Mouse (Mus musculus) liver, embryonic 16.5 days (tissue): Measurements from ENCODE around the gene Psma6. TPM values are rescaled to one million over a fixed set of nuclear protein-coding genes. Genes with fewer than 3 reads are reported as not detected.

Source experiments
- ATAC-seq: fragments of 200-750 bp; cut with Nextera tagmentation; 2 replicates; pipeline ENCODE4 v1.8.0; 2017; ENCODE audit warnings: low read depth, mild to moderate bottlenecking, moderate number of reproducible peaks, moderate library complexity
- H3K27ac ChIP-seq: fragments of 300-500 bp; sonication (generic); 2 replicates; pipeline ENCODE4 v1.5.1; 2014; ENCODE audit warnings: mild to moderate bottlenecking, low read length
- H3K27me3 ChIP-seq: fragments of 300-500 bp; sonication (generic); 2 replicates; pipeline ENCODE4 v1.6.1; 2014; ENCODE audit warnings: low read depth, low read length, mixed read lengths; ENCODE audit not compliant: control insufficient read depth, insufficient read depth
- H3K36me3 ChIP-seq: fragments of 300-500 bp; sonication (generic); 2 replicates; pipeline ENCODE4 v1.6.1; 2014; ENCODE audit warnings: mild to moderate bottlenecking; ENCODE audit not compliant: control insufficient read depth, insufficient read depth
- H3K4me1 ChIP-seq: fragments of 300-500 bp; sonication (generic); 2 replicates; pipeline ENCODE4 v1.6.1; 2014; ENCODE audit warnings: low read depth, low read length, mixed read lengths; ENCODE audit not compliant: control insufficient read depth
- H3K4me2 ChIP-seq: fragments of 300-500 bp; sonication (generic); 2 replicates; pipeline ENCODE4 v1.6.1; 2014; ENCODE audit warnings: low read depth, low read length, mixed read lengths
- H3K4me3 ChIP-seq: fragments of 300-500 bp; sonication (generic); 2 replicates; pipeline ENCODE4 v1.5.1; 2014; ENCODE audit warnings: low read depth, mild to moderate bottlenecking, low read length
- H3K9ac ChIP-seq: fragments of 300-500 bp; sonication (generic); 2 replicates; pipeline ENCODE4 v1.6.1; 2014; ENCODE audit warnings: low read depth, low read length
- H3K9me3 ChIP-seq: fragments of 300-500 bp; sonication (generic); replicated peaks from 2 replicates; pipeline ENCODE4 v1.6.1; 2016; ENCODE audit warnings: low read length; ENCODE audit not compliant: control insufficient read depth
- WGBS: fragments of 180-500 bp; shearing (Covaris S2); extraction: QIAGEN DNeasy Blood & Tissue Kit; methylation state at CpG from one replicate; pipeline ENCODE4 v1.1.7; 2014; ENCODE audit not compliant: insufficient replicate concordance; 5-methylcytosine and 5-hydroxymethylcytosine counted together
- polyA plus RNA-seq: library from polyadenylated mRNA; unstranded; fragments of >200 nt; fragmentation: Nextera tagmentation; extraction: Ambion mirVana; gene quantifications from 2 replicates; pipeline ENCODE4 v1.2.1, GENCODE M21; 2015

Gene Psma6
- polyA plus RNA-seq, 1 experiment from 2014 or later: 163 TPM

DNA sequence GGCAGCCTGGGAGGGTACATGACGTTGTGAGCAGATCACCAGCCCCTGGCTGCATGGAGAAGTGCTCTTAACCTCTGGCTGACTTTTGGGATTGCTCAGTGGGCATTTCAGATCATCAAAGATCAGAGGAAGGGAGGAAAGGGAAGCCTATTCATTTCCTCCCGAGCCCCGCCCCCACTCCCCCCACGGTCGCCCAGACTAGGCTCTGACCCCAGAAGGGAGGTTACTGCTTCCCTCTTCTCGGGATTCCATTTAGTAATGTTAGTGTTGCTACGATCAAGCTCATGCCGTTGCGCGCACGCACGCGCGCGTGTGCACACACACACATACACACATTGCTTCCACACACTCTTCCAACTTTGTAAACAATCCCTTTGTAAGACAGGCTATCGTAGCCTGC, 66.4 kb downstream of the Psma6 start:
- Histone ChIP-seq H3K27ac (no peak overlapping the region), H3K4me2 (no peak overlapping the region), H3K9me3 (no peaks in the 10 kb centered on the region), H3K4me3 (no peak overlapping the region), H3K36me3 (no peaks in the 10 kb centered on the region), H3K27me3 (no peaks in the 10 kb centered on the region), H3K4me1 (no peaks in the 10 kb centered on the region; the same call in none of the 2 replicates), H3K9ac (no peak overlapping the region)
- ATAC-seq: peak; percentile 27; the same call in 1 of the 2 replicates
- 48% methylated on average over 16 of the region's 16 CpGs for WGBS

DNA sequence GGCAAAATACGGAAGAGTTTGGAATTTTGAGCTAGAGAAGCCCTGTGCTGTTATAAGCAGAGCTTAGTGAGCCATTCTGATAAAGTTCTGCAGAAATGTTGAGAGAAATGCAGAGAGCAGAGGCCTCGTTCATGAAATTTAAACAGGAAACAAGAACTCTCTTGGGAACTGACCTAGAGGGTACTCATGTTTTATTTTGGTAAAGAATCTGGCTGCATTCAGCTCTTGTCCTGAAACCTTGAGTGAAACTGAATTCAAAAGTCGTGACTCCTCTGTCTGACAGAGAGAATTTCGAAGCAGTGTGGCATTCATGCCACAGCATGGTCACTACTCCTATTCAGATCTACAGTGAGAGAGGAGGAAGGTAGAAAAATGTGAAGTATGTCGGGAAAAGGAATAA, 68.8 kb downstream of the Psma6 start:
- ATAC-seq: no peak
- H3K9ac ChIP-seq: no peak overlapping the region
- no peaks in the 10 kb centered on the region for H3K9me3 ChIP-seq
- no peak overlapping the region for H3K4me2 ChIP-seq
- H3K27ac ChIP-seq: no peak overlapping the region
- 45% methylated on average over 5 of the region's 5 CpGs for WGBS
- H3K4me3 ChIP-seq: no peak overlapping the region
- no peaks in the 10 kb centered on the region for H3K36me3 ChIP-seq
- no peaks in the 10 kb centered on the region for H3K27me3 ChIP-seq
- no peaks in the 10 kb centered on the region; the same call in 1 of the 2 replicates for H3K4me1 ChIP-seq

DNA sequence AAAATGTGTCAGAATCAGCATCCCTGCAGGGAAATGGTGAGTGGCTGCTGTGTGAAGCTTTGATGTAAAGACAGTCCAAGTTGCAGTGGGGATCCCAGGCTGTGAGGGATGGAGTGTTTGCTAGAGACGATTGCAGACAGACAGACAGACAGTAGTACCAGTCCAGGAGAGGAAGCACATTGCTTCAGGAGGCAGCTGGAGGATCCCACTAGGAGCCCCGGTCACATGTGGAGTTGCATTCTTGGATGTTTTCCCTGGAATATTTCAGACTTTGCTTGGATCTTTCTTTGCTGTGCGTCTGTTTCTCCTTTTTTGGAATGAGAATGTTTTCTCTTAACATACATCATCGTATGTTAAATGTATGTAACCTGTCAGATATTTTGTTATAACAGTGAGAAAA, 69.9 kb downstream of the Psma6 start:
- Histone ChIP-seq H3K4me3 (no peak overlapping the region), H3K27ac (no peak overlapping the region), H3K9me3 (no peaks in the 10 kb centered on the region), H3K4me2 (no peak overlapping the region), H3K4me1 (no peaks in the 10 kb centered on the region; the same call in 1 of the 2 replicates), H3K36me3 (no peaks in the 10 kb centered on the region), H3K27me3 (no peaks in the 10 kb centered on the region; the same call in 1 of the 2 replicates), H3K9ac (no peak overlapping the region)
- ATAC-seq: no peak
- 66% methylated on average over 4 of the region's 4 CpGs for WGBS

DNA sequence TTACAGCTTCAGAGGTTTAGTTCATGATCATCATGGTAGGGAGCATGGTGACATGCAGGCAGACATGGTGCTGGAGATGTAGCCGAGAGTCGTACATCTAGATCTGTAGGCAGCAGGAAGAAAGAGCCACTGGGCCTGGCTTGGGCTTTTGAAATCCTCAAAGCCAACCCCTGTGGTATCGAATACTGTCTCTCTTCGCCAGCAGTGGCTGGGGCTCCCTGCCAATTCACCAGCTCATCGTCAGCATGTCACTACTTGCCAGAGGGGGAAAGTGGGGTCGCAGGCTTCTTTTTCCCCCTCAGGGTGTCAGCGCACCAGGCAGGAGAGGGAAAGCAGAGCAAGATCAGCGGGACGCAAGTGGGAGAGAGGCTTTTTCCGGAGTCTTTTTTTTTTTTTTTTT, 71.2 kb downstream of the Psma6 start:
- Histone ChIP-seq H3K4me2 (no peak overlapping the region), H3K4me1 (no peaks in the 10 kb centered on the region; the same call in 1 of the 2 replicates), H3K9ac (no peak overlapping the region), H3K4me3 (no peak overlapping the region), H3K27ac (no peak overlapping the region), H3K27me3 (no peaks in the 10 kb centered on the region; the same call in 1 of the 2 replicates), H3K9me3 (no peaks in the 10 kb centered on the region), H3K36me3 (no peaks in the 10 kb centered on the region)
- 79% methylated on average over 10 of the region's 10 CpGs for WGBS
- no peak for ATAC-seq

DNA sequence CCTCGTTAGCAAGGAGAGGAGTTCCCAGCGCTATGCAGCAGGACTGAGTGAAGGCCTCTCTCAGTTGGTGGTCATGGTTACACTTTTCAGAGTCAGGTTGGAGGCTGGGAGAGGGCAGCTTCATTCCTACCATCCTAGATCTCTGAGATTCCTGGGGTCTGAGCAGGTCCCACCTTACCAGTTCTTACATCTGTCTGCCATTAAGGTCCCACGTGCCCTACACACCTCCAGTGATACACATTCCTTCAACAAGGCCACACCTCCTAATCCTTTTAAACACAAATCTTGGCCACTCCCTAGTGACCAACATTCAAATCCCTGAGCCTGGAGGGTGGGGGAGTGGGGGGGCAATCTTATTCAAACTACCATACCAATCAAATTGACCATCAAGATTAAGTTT, 72.1 kb downstream of the Psma6 start:
- H3K4me3 ChIP-seq: no peak overlapping the region
- H3K27me3 ChIP-seq: no peaks in the 10 kb centered on the region; the same call in 1 of the 2 replicates
- no peak overlapping the region for H3K27ac ChIP-seq
- no peaks in the 10 kb centered on the region for H3K36me3 ChIP-seq
- H3K4me1 ChIP-seq: no peaks in the 10 kb centered on the region
- no peak for ATAC-seq
- no peak overlapping the region for H3K4me2 ChIP-seq
- WGBS: 66% methylated on average over 3 of the region's 3 CpGs
- no peaks in the 10 kb centered on the region for H3K9me3 ChIP-seq
- no peak overlapping the region for H3K9ac ChIP-seq

- Histone ChIP-seq H3K9me3 (no peaks in the 10 kb centered on the region), H3K4me3 (no peak overlapping the region), H3K9ac (no peak overlapping the region), H3K27me3 (no peaks in the 10 kb centered on the region; the same call in 1 of the 2 replicates), H3K4me2 (no peak overlapping the region), H3K4me1 (no peaks in the 10 kb centered on the region), H3K36me3 (no peaks in the 10 kb centered on the region), H3K27ac (no peak overlapping the region)
- no peak for ATAC-seq
- WGBS: 68% methylated on average over 5 of the region's 5 CpGs
These were observed 72.9 kb downstream of the Psma6 start for GRCm38 (mm10) chr12:55456893-55457292.

DNA sequence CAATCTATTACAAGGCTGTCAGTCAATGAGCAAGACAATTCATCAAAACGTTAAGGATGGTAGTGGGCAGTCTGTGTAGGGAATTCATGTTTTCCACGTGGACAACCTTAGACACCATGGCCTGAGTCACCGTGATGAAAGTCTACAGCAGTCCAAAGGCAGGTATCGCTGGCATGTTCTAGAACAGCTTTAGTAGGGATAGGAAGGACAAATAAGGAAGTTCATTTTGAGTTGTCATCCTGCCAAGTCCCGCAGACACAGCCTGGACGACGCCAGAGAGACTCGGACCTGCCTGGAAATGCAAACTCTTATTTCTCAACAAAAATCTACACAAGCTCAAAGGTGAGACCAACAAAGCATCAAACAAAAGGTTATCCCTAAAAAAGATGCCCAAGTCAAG, 75.7 kb downstream of the Psma6 start:
- WGBS: 35% methylated on average over 8 of the region's 8 CpGs
- Histone ChIP-seq H3K27me3 (no peaks in the 10 kb centered on the region; the same call in 1 of the 2 replicates), H3K4me1 (no peaks in the 10 kb centered on the region; the same call in 1 of the 2 replicates), H3K9ac (no peak overlapping the region), H3K4me2 (no peak overlapping the region), H3K9me3 (no peaks in the 10 kb centered on the region), H3K36me3 (no peaks in the 10 kb centered on the region), H3K4me3 (no peak overlapping the region), H3K27ac (no peak overlapping the region)
- ATAC-seq: no peak

DNA sequence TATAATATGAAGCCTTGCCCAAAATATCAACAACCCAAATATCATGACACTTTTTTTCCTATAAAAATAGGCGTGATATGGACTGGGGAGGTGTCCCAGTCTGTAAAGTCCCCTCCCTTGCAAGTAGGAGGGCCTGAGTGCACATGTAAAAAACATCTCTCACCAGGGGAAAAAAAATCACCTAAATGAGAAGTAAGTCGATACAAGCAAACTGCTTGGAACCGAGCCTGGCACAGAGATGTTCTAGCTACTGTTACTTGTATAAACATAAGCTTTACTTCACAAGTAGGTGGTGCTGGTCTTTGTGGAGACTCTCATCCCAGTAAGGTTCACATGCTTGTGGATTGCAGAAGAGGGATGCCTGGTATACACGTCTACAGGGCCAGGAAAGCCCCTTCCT, 76.9 kb downstream of the Psma6 start:
- 57% methylated on average over 4 of the region's 4 CpGs for WGBS
- no peak for ATAC-seq
- H3K9me3 ChIP-seq: no peaks in the 10 kb centered on the region
- H3K27me3 ChIP-seq: peaks cover 3% of the 10 kb centered on the region; the same call in 1 of the 2 replicates
- no peaks in the 10 kb centered on the region for H3K36me3 ChIP-seq
- no peak overlapping the region for H3K9ac ChIP-seq
- no peak overlapping the region for H3K27ac ChIP-seq
- no peak overlapping the region for H3K4me2 ChIP-seq
- H3K4me1 ChIP-seq: no peaks in the 10 kb centered on the region; the same call in 1 of the 2 replicates
- no peak overlapping the region for H3K4me3 ChIP-seq

GRCm38 (mm10) chr12:55461767-55462166, 77.7 kb downstream of the Psma6 start:
- H3K9ac ChIP-seq: no peak overlapping the region
- H3K4me2 ChIP-seq: no peak overlapping the region
- WGBS: 73% methylated on average over 6 of the region's 6 CpGs
- H3K4me1 ChIP-seq: no peaks in the 10 kb centered on the region; the same call in 1 of the 2 replicates
- no peaks in the 10 kb centered on the region for H3K9me3 ChIP-seq
- H3K27me3 ChIP-seq: peaks cover 3% of the 10 kb centered on the region; the same call in 1 of the 2 replicates
- H3K4me3 ChIP-seq: no peak overlapping the region
- H3K27ac ChIP-seq: no peak overlapping the region
- ATAC-seq: no peak
- H3K36me3 ChIP-seq: no peaks in the 10 kb centered on the region
